Mouse (Mus musculus) midbrain, embryonic 10.5 days (tissue): ENCODE measurements around the gene Dynlt1b. TPM values are rescaled to one million over a fixed set of nuclear protein-coding genes. Genes with fewer than 3 reads are reported as not detected.
"Not testable (repeated sequence)": the region's sequence is repeated elsewhere in the genome, so short reads cannot be mapped to it uniquely, and the experiment has no call there.

ENCODE experiments used
- DNase-seq: peaks from one replicate; pipeline ENCODE4 v3.0.0-alpha.2; 2017; ENCODE audit warnings: low spot score
- H3K27ac ChIP-seq: fragments of 300-500 bp; sonication (generic); replicated peaks from 2 replicates; pipeline ENCODE4 v1.5.1; 2016; ENCODE audit warnings: mild to moderate bottlenecking
- H3K27me3 ChIP-seq: fragments of 300-500 bp; sonication (generic); 2 replicates; pipeline ENCODE4 v1.6.1; 2016; ENCODE audit warnings: low read depth, mild to moderate bottlenecking; ENCODE audit not compliant: poor library complexity, severe bottlenecking
- H3K36me3 ChIP-seq: fragments of 300-500 bp; sonication (generic); 2 replicates; pipeline ENCODE4 v1.6.1; 2016; ENCODE audit warnings: mild to moderate bottlenecking, moderate library complexity
- H3K4me1 ChIP-seq: fragments of 300-500 bp; sonication (generic); 2 replicates; pipeline ENCODE4 v1.6.1; 2016
- H3K4me3 ChIP-seq: fragments of 300-500 bp; sonication (generic); 2 replicates; pipeline ENCODE4 v1.5.1; 2016; ENCODE audit warnings: mild to moderate bottlenecking, moderate library complexity
- H3K9me3 ChIP-seq: fragments of 300-500 bp; sonication (generic); replicated peaks from 2 replicates; pipeline ENCODE4 v1.6.1; 2016; ENCODE audit warnings: mild to moderate bottlenecking
- WGBS: fragments of 180-500 bp; shearing (Covaris S2); methylation state at CpG from one replicate; pipeline ENCODE4 v1.1.7; 2016; 5-methylcytosine and 5-hydroxymethylcytosine counted together
- polyA plus RNA-seq: library from polyadenylated mRNA; unstranded; fragments of >200 nt; fragmentation: Nextera tagmentation; extraction: Ambion mirVana; gene quantifications from 2 replicates; pipeline ENCODE4 v1.2.1, GENCODE M21; 2016

Dynlt1b gene
- polyA plus RNA-seq, 1 experiment from 2014 or later: 527 TPM

DNA sequence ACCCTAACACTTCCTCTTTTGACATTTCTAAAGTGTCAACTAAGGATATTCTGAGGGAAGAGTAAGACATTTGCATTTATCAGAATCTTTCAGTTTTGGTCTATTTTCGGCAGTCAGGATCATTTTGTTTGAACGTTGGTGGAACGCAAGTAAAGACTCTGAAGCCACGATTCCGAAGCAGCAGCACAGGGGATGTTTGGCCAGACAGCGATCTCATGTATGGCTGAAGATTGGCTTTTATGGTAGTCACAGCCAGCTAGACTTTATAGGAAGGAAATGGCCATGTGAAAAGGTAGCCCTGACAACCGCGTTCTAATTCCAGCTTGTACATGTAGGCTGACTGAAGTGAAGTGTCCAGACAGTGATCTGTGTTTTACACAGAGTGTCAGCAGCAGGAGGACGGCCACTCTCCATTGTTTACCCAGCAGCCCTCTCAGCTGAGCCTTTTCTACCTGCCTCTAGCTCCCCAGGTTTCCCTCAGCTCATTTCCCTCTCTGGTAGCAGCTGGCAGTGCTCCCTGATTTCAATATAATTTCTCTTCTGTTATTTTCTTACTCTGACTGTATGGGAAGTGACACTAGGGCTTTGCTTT is 594 bp downstream of the Dynlt1b start:
- Histone ChIP-seq H3K27ac (peak overlapping the region; percentile 88), H3K36me3 (peaks cover 18% of the 10 kb centered on the region), H3K4me3 (peak overlapping the region; percentile 58)
- H3K27me3 ChIP-seq, H3K4me1 ChIP-seq, H3K9me3 ChIP-seq, DNase-seq: not testable (repeated sequence)
- WGBS: 16% methylated on average over 9 of the region's 9 CpGs

- not testable (repeated sequence) for H3K27me3 ChIP-seq, H3K9me3 ChIP-seq, DNase-seq, H3K27ac ChIP-seq, H3K4me1 ChIP-seq, H3K4me3 ChIP-seq
- H3K36me3 ChIP-seq: peaks cover 24% of the 10 kb centered on the region
- 96% methylated on average over 3 of the region's 4 CpGs for WGBS
These were observed 2.5 kb downstream of the Dynlt1b start for GRCm38 (mm10) chr17:6432456-6432855.

- not testable (repeated sequence) for H3K4me3 ChIP-seq, DNase-seq, H3K9me3 ChIP-seq, H3K4me1 ChIP-seq, H3K27ac ChIP-seq, H3K27me3 ChIP-seq
- H3K36me3 ChIP-seq: peaks cover 30% of the 10 kb centered on the region
- 90% methylated on average over 3 of the region's 3 CpGs for WGBS
These were observed 3.8 kb downstream of the Dynlt1b start for GRCm38 (mm10) chr17:6433691-6434090.

DNA sequence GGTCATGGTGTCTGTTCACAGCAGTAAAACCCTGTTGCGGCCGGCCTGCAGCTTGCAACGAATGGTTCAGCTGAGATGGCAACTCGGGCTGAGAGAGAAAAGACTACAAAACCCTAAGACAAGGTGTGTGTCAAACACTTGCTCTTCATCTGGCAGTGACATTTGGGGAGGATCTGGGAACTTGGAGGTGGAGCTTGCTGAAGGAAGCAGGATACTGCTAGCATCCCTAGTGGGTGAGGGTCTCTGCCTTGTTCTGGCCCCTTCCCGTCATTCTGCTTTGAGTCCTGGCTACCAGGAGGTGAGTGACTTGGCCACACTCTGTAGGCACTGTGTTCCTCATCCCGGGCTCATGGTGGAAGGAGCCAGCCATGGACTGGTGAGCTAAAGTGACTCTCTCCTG is 8.2 kb downstream of the Dynlt1b start:
- not testable (repeated sequence) for H3K27ac ChIP-seq, H3K4me1 ChIP-seq, H3K9me3 ChIP-seq, DNase-seq, H3K4me3 ChIP-seq, H3K27me3 ChIP-seq
- H3K36me3 ChIP-seq: peaks cover 52% of the 10 kb centered on the region
- WGBS: 84% methylated on average over 6 of the region's 6 CpGs

GRCm38 (mm10) chr17:6439913-6440312 is 10.0 kb downstream of the Dynlt1b start:
- not testable (repeated sequence) for H3K27ac ChIP-seq, H3K9me3 ChIP-seq, H3K4me1 ChIP-seq, H3K4me3 ChIP-seq, DNase-seq, H3K27me3 ChIP-seq
- WGBS: 96% methylated on average over 11 of the region's 13 CpGs
- peaks cover 46% of the 10 kb centered on the region for H3K36me3 ChIP-seq

DNA sequence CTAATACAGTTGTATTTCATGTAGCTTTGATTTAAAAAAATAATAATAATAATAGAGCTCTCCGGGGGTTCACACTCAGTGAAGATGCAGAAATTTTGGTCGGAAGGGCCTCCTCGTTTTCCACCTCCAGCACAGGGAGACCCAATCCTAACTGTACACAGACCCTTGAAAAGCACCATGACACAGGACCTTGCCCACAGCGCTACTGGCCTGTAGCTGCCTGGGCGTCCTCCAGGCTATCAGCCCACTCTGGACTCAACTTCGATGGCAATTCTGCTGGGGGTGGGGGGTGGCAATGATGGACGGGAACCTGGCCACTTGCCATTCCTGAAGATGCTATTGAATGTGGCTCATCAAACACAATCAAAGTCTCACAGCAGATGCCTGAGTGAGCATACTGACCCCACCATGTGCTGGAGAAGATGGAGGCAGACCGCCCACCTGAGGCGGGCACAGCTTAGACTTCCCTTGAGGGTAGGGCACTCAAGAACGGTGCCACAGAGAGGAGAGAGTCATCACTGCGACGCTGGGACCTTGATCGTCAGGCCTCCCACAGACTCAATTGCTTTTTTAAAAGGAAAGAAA is 10.7 kb downstream of the Dynlt1b start:
- not testable (repeated sequence) for H3K4me1 ChIP-seq, H3K9me3 ChIP-seq, H3K27ac ChIP-seq, H3K27me3 ChIP-seq, H3K4me3 ChIP-seq, DNase-seq
- H3K36me3 ChIP-seq: peaks cover 48% of the 10 kb centered on the region
- 94% methylated on average over 13 of the region's 13 CpGs for WGBS

DNA sequence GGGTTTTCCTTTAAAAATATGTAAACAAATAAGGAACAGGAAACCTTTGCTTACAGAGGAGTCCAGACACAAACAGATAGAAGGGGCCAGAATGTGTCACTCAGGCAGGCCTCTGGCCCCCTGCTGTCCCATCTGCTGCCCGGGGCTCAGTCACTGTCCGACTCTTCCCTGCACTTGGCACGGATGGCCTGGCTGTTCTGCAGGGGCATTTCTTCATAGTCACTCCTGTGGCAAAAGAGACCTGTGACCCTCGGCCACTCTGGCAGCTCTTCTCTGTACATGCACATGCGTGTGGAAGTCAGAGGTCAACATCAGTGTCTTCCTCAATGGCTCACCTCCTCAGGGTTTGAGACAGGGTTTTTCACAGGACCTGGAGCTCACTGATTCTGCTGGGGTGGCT is 11.3 kb downstream of the Dynlt1b start:
- H3K27ac ChIP-seq, H3K9me3 ChIP-seq, H3K4me3 ChIP-seq, H3K4me1 ChIP-seq, H3K27me3 ChIP-seq, DNase-seq: not testable (repeated sequence)
- peaks cover 48% of the 10 kb centered on the region for H3K36me3 ChIP-seq
- 89% methylated on average over 5 of the region's 5 CpGs for WGBS

DNA sequence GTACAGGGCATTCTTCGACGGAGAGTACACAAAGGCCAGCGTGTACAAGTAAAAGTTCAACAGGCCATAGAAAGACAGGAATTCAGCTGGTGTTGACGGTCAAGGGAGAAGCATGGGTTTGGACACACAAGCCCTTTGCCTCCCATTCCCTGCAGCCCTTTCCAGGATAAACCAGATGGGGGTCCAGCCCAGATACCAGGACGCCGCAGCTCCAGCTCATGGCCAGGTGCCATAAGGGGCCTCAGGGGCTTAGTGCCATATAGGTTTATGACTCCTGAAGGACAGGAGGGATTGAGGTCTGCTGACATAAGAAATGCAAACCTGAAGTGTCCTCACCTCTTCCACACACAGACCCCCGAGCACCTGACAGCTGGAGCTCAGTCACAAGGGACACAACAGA is 12.6 kb downstream of the Dynlt1b start:
- peaks cover 42% of the 10 kb centered on the region for H3K36me3 ChIP-seq
- H3K27ac ChIP-seq, H3K27me3 ChIP-seq, H3K4me1 ChIP-seq, H3K4me3 ChIP-seq, DNase-seq, H3K9me3 ChIP-seq: not testable (repeated sequence)
- whole genome bisulfite sequencing: 93% methylated on average over 7 of the region's 7 CpGs

DNA sequence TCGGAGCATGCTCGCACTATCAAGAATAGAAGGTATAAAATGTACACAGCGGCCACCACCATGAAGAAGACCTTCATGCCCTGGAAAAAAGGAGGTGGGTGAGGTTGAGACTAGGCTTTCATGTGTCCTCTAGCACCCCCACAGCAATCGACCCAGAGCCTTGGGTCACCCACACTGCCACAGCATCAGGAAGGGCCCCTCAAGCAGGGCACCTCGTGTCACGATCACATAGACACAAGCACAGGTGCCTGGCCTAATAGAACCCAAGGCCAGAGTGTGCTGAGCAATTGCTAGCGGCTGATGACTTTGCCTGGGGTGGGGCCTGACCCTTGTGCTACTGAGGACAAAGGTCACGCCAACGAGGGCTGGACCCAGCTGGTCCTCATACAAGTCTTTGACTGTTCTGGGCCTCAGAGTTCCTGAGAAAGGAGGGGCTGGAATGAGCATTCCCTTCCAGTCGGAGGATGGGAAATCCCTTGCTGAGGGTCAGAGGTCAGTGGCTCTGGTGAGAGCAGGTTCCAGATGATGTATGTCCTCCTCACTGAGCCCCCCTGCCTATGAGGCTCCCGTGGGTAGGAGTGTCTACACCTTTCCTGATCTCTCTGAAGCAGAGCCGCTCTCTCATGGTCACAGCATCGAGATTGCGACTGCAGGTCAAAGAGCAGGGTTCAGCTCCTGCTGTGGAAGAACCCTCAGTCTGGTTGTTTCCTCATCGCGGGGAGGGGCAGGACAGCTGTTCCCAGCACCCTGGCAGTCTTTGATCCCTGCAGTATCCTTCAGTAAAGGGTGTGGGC is 16.1 kb downstream of the Dynlt1b start:
- WGBS: 57% methylated on average over 13 of the region's 16 CpGs
- not testable (repeated sequence) for DNase-seq, H3K4me1 ChIP-seq, H3K9me3 ChIP-seq, H3K27ac ChIP-seq, H3K27me3 ChIP-seq, H3K4me3 ChIP-seq
- peaks cover 29% of the 10 kb centered on the region for H3K36me3 ChIP-seq

DNA sequence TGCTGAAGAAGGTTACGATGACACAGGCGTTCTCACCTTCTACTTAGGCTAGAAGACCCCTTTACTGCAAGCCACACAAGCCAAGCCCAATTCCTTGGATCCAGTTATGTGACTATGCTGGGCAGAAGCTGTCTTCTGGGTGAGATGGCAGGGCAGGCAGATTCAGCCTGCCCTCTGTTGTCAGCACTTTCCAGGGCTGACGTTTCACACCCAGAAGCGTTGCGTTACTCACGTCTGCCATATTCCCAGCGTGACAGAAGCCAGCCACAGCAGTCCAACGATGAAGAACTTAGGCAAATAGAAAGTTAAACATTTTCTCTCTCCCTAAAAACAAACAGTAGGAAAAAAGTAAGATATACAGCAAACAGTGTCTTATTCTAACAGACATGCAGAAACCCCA is 18.4 kb downstream of the Dynlt1b start:
- not testable (repeated sequence) for H3K27me3 ChIP-seq, H3K27ac ChIP-seq, H3K4me3 ChIP-seq, DNase-seq, H3K4me1 ChIP-seq, H3K9me3 ChIP-seq
- WGBS: 93% methylated on average over 8 of the region's 8 CpGs
- H3K36me3 ChIP-seq: peaks cover 18% of the 10 kb centered on the region

DNA sequence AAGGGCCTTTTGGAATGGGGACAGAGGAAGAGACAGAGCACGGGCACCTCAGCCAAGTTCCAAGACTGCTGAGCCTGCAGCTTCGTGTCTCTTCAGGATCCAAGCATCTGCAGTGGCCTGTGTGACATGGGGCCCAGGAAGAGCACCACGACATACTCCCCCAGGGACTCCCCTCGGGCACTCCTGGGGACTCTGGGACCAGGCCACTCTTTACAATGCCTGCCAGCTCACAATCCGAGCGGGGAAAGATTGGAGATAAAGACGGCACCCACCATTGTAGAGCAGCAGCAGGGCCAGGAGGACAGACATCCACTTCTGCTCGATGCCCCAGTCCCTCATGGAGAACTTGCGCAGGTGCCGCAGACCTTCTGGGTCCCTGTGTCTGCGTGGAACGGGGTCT is 19.3 kb downstream of the Dynlt1b start:
- 90% methylated on average over 12 of the region's 12 CpGs for WGBS
- not testable (repeated sequence) for H3K4me3 ChIP-seq, H3K4me1 ChIP-seq, DNase-seq, H3K27me3 ChIP-seq, H3K27ac ChIP-seq, H3K9me3 ChIP-seq
- peaks cover 16% of the 10 kb centered on the region for H3K36me3 ChIP-seq

GRCm38 (mm10) chr17:6451205-6451604 is 21.3 kb downstream of the Dynlt1b start:
- not testable (repeated sequence) for H3K27ac ChIP-seq, H3K4me3 ChIP-seq, H3K4me1 ChIP-seq, DNase-seq, H3K9me3 ChIP-seq, H3K27me3 ChIP-seq
- 88% methylated on average over 2 of the region's 10 CpGs for WGBS
- H3K36me3 ChIP-seq: peaks cover 23% of the 10 kb centered on the region

GRCm38 (mm10) chr17:6452689-6453088 is 22.8 kb downstream of the Dynlt1b start:
- H3K4me3 ChIP-seq, DNase-seq: not testable (repeated sequence)
- WGBS: 90% methylated on average over 9 of the region's 11 CpGs

More at GRCm38 (mm10) chr17:6452689-6453088, 22.8 kb downstream of the Dynlt1b start:
- peaks cover 33% of the 10 kb centered on the region for H3K36me3 ChIP-seq
- not testable (repeated sequence) for H3K27me3 ChIP-seq, H3K4me1 ChIP-seq, H3K27ac ChIP-seq, H3K9me3 ChIP-seq
